Mouse (Mus musculus) MEL (cell line): ENCODE measurements around the gene Man1c1. TPM values are rescaled to one million over a fixed set of nuclear protein-coding genes. Genes with fewer than 3 reads are reported as not detected.
A peak's percentile ranks its signal among the peaks of the same experiment; 100 is the strongest.

ENCODE experiments used
- DNase-seq: peaks from one replicate; pipeline ENCODE4 v3.0.0; 2011; ENCODE audit warnings: low read depth, low spot score
- H3K27ac ChIP-seq: 2 replicates; pipeline ENCODE4 v1.5.1; 2012; ENCODE audit warnings: low read depth, mild to moderate bottlenecking, control low read depth, low read length, moderate library complexity; ENCODE audit not compliant: control insufficient read depth
- H3K27me3 ChIP-seq, 2 experiments: fragments of 150-350 bp in 1 of 2; sonication (generic) in 1 of 2; 2 replicates each; pipeline ENCODE4 v1.6.1; 2012; ENCODE audit warnings: low read length in 2 of 2, mild to moderate bottlenecking in 2 of 2, improper control_type of control experiment in 1 of 2, moderate library complexity in 1 of 2; ENCODE audit not compliant: insufficient read depth in 2 of 2, control insufficient read depth in 1 of 2
- H3K36me3 ChIP-seq, 2 experiments: 2 replicates each; pipeline ENCODE4 v1.6.1; 2012 to 2014; ENCODE audit warnings: low read length in 2 of 2, improper control_type of control experiment in 1 of 2, inconsistent platforms in 1 of 2, mild to moderate bottlenecking in 1 of 2; ENCODE audit not compliant: insufficient read depth in 2 of 2, control insufficient read depth in 1 of 2
- H3K4me1 ChIP-seq, 2 experiments: fragments of 150-350 bp in 1 of 2; sonication (generic) in 1 of 2; 2 replicates each; pipeline ENCODE4 v1.6.1; 2012; ENCODE audit warnings: low read length in 2 of 2, improper control_type of control experiment in 1 of 2, mild to moderate bottlenecking in 1 of 2; ENCODE audit not compliant: insufficient read depth in 2 of 2, control insufficient read depth in 1 of 2
- H3K4me3 ChIP-seq, 2 experiments: fragments of 150-350 bp in 1 of 2; sonication (generic) in 1 of 2; 2 replicates each; pipeline ENCODE4 v1.5.1; 2012; ENCODE audit warnings: low read depth in 2 of 2, low read length in 2 of 2, mild to moderate bottlenecking in 2 of 2, moderate library complexity in 2 of 2, control low read depth in 1 of 2, improper control_type of control experiment in 1 of 2; ENCODE audit not compliant: control insufficient read depth in 1 of 2, insufficient read depth in 1 of 2
- H3K79me2 ChIP-seq: 2 replicates; pipeline ENCODE4 v1.6.1; 2012; ENCODE audit warnings: mild to moderate bottlenecking, low read length, moderate library complexity; ENCODE audit not compliant: control insufficient read depth, poor library complexity, insufficient read depth
- H3K9ac ChIP-seq: 2 replicates; pipeline ENCODE4 v1.6.1; 2012; ENCODE audit warnings: low read depth, mild to moderate bottlenecking, control low read depth, low read length, moderate library complexity; ENCODE audit not compliant: control insufficient read depth, poor library complexity, severe bottlenecking
- H3K9me3 ChIP-seq: fragments of 150-350 bp; sonication (generic); replicated peaks from 2 replicates; pipeline ENCODE4 v1.6.1; 2012; ENCODE audit warnings: mild to moderate bottlenecking, low read length, improper control_type of control experiment, moderate library complexity; ENCODE audit not compliant: insufficient read depth
- CHD1 ChIP-seq: IDR thresholded peaks from 2 replicates; pipeline ENCODE4 v1.6.1; 2012; ENCODE audit warnings: low read depth, mild to moderate bottlenecking, inconsistent platforms, low read length, improper control_type of control experiment
- CHD2 ChIP-seq: IDR thresholded peaks from 2 replicates; pipeline ENCODE4 v1.6.1; 2011; ENCODE audit warnings: low read length, improper control_type of control experiment
- E2F4 ChIP-seq: IDR thresholded peaks from 2 replicates; pipeline ENCODE4 v1.6.1; 2011; ENCODE audit warnings: low read depth, low read length, improper control_type of control experiment, borderline replicate concordance
- KAT2A ChIP-seq: conservative IDR thresholded peaks from 2 replicates; pipeline ENCODE4 v1.6.1; 2012; ENCODE audit warnings: low read depth, low read length, improper control_type of control experiment, inconsistent platforms
- MAX ChIP-seq: IDR thresholded peaks from 2 replicates; pipeline ENCODE4 v1.6.1; 2011; ENCODE audit warnings: low read length, improper control_type of control experiment
- MYB ChIP-seq: IDR thresholded peaks from 2 replicates; pipeline ENCODE4 v1.6.1; 2011; ENCODE audit warnings: mild to moderate bottlenecking, low read depth, low read length, improper control_type of control experiment
- MYC ChIP-seq: IDR thresholded peaks from 2 replicates; pipeline ENCODE4 v1.6.1; 2011; ENCODE audit warnings: low read depth, mild to moderate bottlenecking, low read length, improper control_type of control experiment, moderate library complexity
- NELFE ChIP-seq: IDR thresholded peaks from 2 replicates; pipeline ENCODE4 v1.6.1; 2011; ENCODE audit warnings: low read depth, low read length, improper control_type of control experiment
- NRF1 ChIP-seq: IDR thresholded peaks from 2 replicates; pipeline ENCODE4 v1.6.1; 2014; ENCODE audit warnings: low read depth, mild to moderate bottlenecking, inconsistent platforms, low read length, improper control_type of control experiment, moderate library complexity; ENCODE audit not compliant: poor library complexity, insufficient read depth, severe bottlenecking
- POLR2A ChIP-seq, 2 experiments: IDR thresholded peaks; 2 replicates each; pipeline ENCODE4 v1.6.1; 2011 to 2012; ENCODE audit warnings: low read length in 2 of 2, mild to moderate bottlenecking in 2 of 2, control low read depth in 1 of 2, improper control_type of control experiment in 1 of 2, low read depth in 1 of 2, moderate library complexity in 1 of 2; ENCODE audit not compliant: control insufficient read depth in 1 of 2, insufficient read depth in 1 of 2, poor library complexity in 1 of 2
- POLR2AphosphoS5 ChIP-seq: IDR thresholded peaks from 2 replicates; pipeline ENCODE4 v1.6.1; 2012; ENCODE audit warnings: low read depth, borderline replicate concordance, mild to moderate bottlenecking, inconsistent platforms, low read length, moderate library complexity, mixed read lengths
- RCOR1 ChIP-seq: IDR thresholded peaks from 2 replicates; pipeline ENCODE4 v1.6.1; 2012; ENCODE audit warnings: low read depth, mild to moderate bottlenecking, inconsistent platforms, low read length, improper control_type of control experiment
- SIN3A ChIP-seq: IDR thresholded peaks from 2 replicates; pipeline ENCODE4 v1.6.1; 2012; ENCODE audit warnings: low read length, improper control_type of control experiment, inconsistent platforms
- TCF12 ChIP-seq: IDR thresholded peaks from 2 replicates; pipeline ENCODE4 v1.6.1; 2014; ENCODE audit warnings: low read depth, mild to moderate bottlenecking, inconsistent platforms, low read length, improper control_type of control experiment, moderate library complexity
- UBTF ChIP-seq: IDR thresholded peaks from 2 replicates; pipeline ENCODE4 v1.6.1; 2012; ENCODE audit warnings: low read depth, mild to moderate bottlenecking, inconsistent platforms, low read length, improper control_type of control experiment, moderate library complexity, borderline replicate concordance; ENCODE audit not compliant: insufficient read depth
- USF1 ChIP-seq: IDR thresholded peaks from 2 replicates; pipeline ENCODE4 v1.6.1; 2014; ENCODE audit warnings: low read depth, mild to moderate bottlenecking, inconsistent platforms, low read length, improper control_type of control experiment, moderate library complexity
- ZMIZ1 ChIP-seq: IDR thresholded peaks from 2 replicates; pipeline ENCODE4 v1.6.1; 2012; ENCODE audit warnings: low read depth, mild to moderate bottlenecking, inconsistent platforms, low read length, improper control_type of control experiment, moderate library complexity
- polyA plus RNA-seq, 2 experiments: library from polyadenylated mRNA; stranded (reverse) in 1 of 2; unstranded in 1 of 2; fragments of >175 nt in 1 of 2; fragments of >200 nt in 1 of 2; gene quantifications; 2 replicates each; pipeline versions ENCODE4 v1.2.1 to v1.2.4; 2012; ENCODE audit warnings: low replicate concordance in 2 of 2, low read depth in 1 of 2; ENCODE audit not compliant: insufficient read length in 2 of 2, insufficient read depth in 1 of 2, missing spikeins in 1 of 2
- total RNA-seq: library from RNA; depleted of rRNA; stranded (reverse); fragments of 300-350 nt; gene quantifications from 2 replicates; pipeline ENCODE4 v1.2.3, GENCODE M21; 2012

Gene Man1c1
- total and polyA plus RNA-seq, 3 experiments, result 1.9 to 5.2 TPM; not detected in 1

- no peaks in the 10 kb centered on the region for H3K27me3 ChIP-seq
- H3K4me1 ChIP-seq, result no peaks in the 10 kb centered on the region
- no peaks in the 10 kb centered on the region for H3K9me3 ChIP-seq
- no peak overlapping the region for H3K27ac ChIP-seq
- no peak overlapping the region for H3K9ac ChIP-seq
- H3K36me3 ChIP-seq, result no peaks in the 10 kb centered on the region
- H3K4me3 ChIP-seq, result no peak overlapping the region
- no peak for TF ChIP-seq NRF1
- TF ChIP-seq POLR2A (IDR thresholded peaks at IDR 0.05; ENCODE audit: control insufficient read depth in 1 of 2, insufficient read depth in 1 of 2, low read depth in 1 of 2, low read length in 2 of 2, poor library complexity in 1 of 2), result no peak
- no peak for TF ChIP-seq USF1
- TF ChIP-seq TCF12, result no peak
- TF ChIP-seq RCOR1, result no peak
- no peak for TF ChIP-seq E2F4
- TF ChIP-seq SIN3A, result no peak
- no peak for TF ChIP-seq MYB
- no peak for TF ChIP-seq KAT2A
- TF ChIP-seq MYC, result no peak
- TF ChIP-seq MAX, result no peak
- TF ChIP-seq ZMIZ1, result no peak
- DNase-seq, result no peak
- no peaks in the 10 kb centered on the region for H3K79me2 ChIP-seq
These were observed 115.8 kb downstream of the Man1c1 start for GRCm38 (mm10) chr4:134588287-134588686.

- no peak overlapping the region for H3K9ac ChIP-seq
- H3K4me1 ChIP-seq, result no peaks in the 10 kb centered on the region
- no peak overlapping the region for H3K27ac ChIP-seq
- H3K9me3 ChIP-seq, result no peaks in the 10 kb centered on the region
- no peak overlapping the region for H3K4me3 ChIP-seq
- H3K27me3 ChIP-seq, result no peaks in the 10 kb centered on the region
- TF ChIP-seq POLR2A (IDR thresholded peaks at IDR 0.05; ENCODE audit: control insufficient read depth in 1 of 2, insufficient read depth in 1 of 2, low read depth in 1 of 2, low read length in 2 of 2, poor library complexity in 1 of 2), result no peak
- peak; percentile 29; the same call in 1 of the 2 replicates for TF ChIP-seq USF1
- TF ChIP-seq CHD2, result no peak
- TF ChIP-seq CHD1, result no peak
- TF ChIP-seq NELFE, result no peak
- no peak for TF ChIP-seq POLR2AphosphoS5
- no peak for TF ChIP-seq UBTF
- TF ChIP-seq MYB, result no peak
- no peak for DNase-seq
- no peaks in the 10 kb centered on the region for H3K79me2 ChIP-seq
- H3K36me3 ChIP-seq, result no peaks in the 10 kb centered on the region
These were observed 116.4 kb downstream of the Man1c1 start for GRCm38 (mm10) chr4:134587636-134588197.
